Mouse (Mus musculus) neural tube, embryonic 12.5 days (tissue): ENCODE measurements around the gene Aars. TPM values are rescaled to one million over a fixed set of nuclear protein-coding genes. Genes with fewer than 3 reads are reported as not detected.
A peak's percentile ranks its signal among the peaks of the same experiment; 100 is the strongest.

Source experiments
- ATAC-seq: fragments of 200-750 bp; cut with Nextera tagmentation; 2 replicates; pipeline ENCODE4 v1.8.0; 2017; ENCODE audit warnings: low read depth, mild to moderate bottlenecking, moderate TSS enrichment, moderate library complexity; ENCODE audit not compliant: low FRiP score
- H3K27ac ChIP-seq: fragments of 300-500 bp; sonication (generic); 2 replicates; pipeline ENCODE4 v1.5.1; 2016
- H3K27me3 ChIP-seq: fragments of 300-500 bp; sonication (generic); replicated peaks from 2 replicates; pipeline ENCODE4 v1.6.1; 2016; ENCODE audit warnings: mild to moderate bottlenecking
- H3K36me3 ChIP-seq: fragments of 300-500 bp; sonication (generic); 2 replicates; pipeline ENCODE4 v1.6.1; 2016; ENCODE audit warnings: mild to moderate bottlenecking
- H3K4me1 ChIP-seq: fragments of 300-500 bp; sonication (generic); 2 replicates; pipeline ENCODE4 v1.6.1; 2016
- H3K4me2 ChIP-seq: fragments of 300-500 bp; sonication (generic); replicated peaks from 2 replicates; pipeline ENCODE4 v1.6.1; 2016; ENCODE audit warnings: mild to moderate bottlenecking
- H3K4me3 ChIP-seq: fragments of 300-500 bp; sonication (generic); 2 replicates; pipeline ENCODE4 v1.5.1; 2016
- H3K9ac ChIP-seq: fragments of 300-500 bp; sonication (generic); 2 replicates; pipeline ENCODE4 v1.6.1; 2016; ENCODE audit warnings: mild to moderate bottlenecking
- H3K9me3 ChIP-seq: fragments of 300-500 bp; sonication (generic); 2 replicates; pipeline ENCODE4 v1.6.1; 2016; ENCODE audit warnings: mild to moderate bottlenecking
- WGBS: fragments of 180-500 bp; shearing (Covaris S2); methylation state at CpG from one replicate; pipeline ENCODE4 v1.1.7; 2016; 5-methylcytosine and 5-hydroxymethylcytosine counted together
- polyA plus RNA-seq: library from polyadenylated mRNA; unstranded; fragments of >200 nt; fragmentation: Nextera tagmentation; extraction: Ambion mirVana; gene quantifications from 2 replicates; pipeline ENCODE4 v1.2.1, GENCODE M21; 2016

Aars gene
- polyA plus RNA-seq, 1 experiment from 2014 or later = 83.8 TPM

GRCm38 (mm10) chr8:111031572-111031971, 1.4 kb upstream of the Aars start, which contains the start of gene Ddx19b:
TSS of gene Ddx19b (minus strand) at chr8:111031751.
- 0 out of 2 replicates have a peak, but pooled peaks cover 5% of the 10 kb centered on the region for H3K27me3 ChIP-seq
- H3K4me3 ChIP-seq = no peak within 1 kb of the TSS
- no peak within 1 kb of the TSS for H3K4me2 ChIP-seq
- H3K27ac ChIP-seq = no peak within 1 kb of the TSS
- H3K9me3 ChIP-seq = no peaks in the 10 kb centered on the region
- 96% methylated on average over 19 of the region's 19 CpGs for WGBS
- H3K9ac ChIP-seq = no peak within 1 kb of the TSS
- peaks cover 6% of the 10 kb centered on the region; the same call in 1 of the 2 replicates for H3K36me3 ChIP-seq
- peaks cover 21% of the 10 kb centered on the region for H3K4me1 ChIP-seq
- no peak for ATAC-seq

DNA sequence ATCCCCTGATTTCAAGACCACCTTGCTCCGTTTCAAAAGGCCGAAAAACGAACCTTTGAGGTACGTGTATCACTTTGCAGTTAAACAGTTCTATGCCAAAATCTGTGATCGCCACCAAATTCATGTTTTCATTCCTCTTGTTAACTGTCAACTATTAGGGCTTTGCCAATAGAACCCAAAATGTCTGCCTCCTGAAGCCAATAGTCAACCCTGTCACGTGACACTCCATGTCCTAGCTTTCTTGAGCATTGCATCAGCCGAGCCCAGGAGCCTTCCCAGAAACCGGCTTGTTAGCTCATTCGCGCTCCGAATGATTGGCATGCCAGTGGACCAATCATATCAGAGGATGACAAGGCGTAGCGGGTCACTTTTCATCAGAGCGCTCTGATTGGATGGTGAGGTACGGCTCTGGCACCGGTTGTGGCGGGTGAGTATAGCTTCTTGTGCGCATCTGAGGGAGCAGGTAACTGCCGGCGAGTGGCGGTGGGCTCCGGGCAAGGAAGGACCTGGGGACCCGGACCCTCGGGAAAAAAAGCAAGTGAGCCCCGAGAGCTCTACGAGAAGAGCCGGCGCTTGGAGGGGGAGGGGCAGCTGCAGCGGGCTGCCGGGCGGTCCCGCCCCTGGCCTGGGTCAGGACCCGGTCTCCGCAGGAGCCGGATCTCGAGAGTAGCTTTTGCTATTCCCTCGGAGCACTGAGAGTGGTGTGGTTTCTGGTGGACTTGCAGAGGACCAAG, 705 bp downstream of the Aars start:
- Histone ChIP-seq H3K9me3 (no peaks in the 10 kb centered on the region), H3K27me3 (0 out of 2 replicates have a peak, but pooled peaks cover 5% of the 10 kb centered on the region), H3K9ac (peak overlapping the region; percentile 75), H3K4me1 (peaks cover 17% of the 10 kb centered on the region), H3K4me3 (peak overlapping the region; percentile 71), H3K4me2 (peak overlapping the region; percentile 77), H3K27ac (peak overlapping the region; percentile 67; the same call in 1 of the 2 replicates), H3K36me3 (peaks cover 20% of the 10 kb centered on the region)
- ATAC-seq = peak; percentile 99
- WGBS = 5% methylated on average over 37 of the region's 37 CpGs

GRCm38 (mm10) chr8:111034276-111034675, 1.3 kb downstream of the Aars start:
- ATAC-seq = peak; percentile 10; the same call in 1 of the 2 replicates
- Histone ChIP-seq H3K27me3 (0 out of 2 replicates have a peak, but pooled peaks cover 5% of the 10 kb centered on the region), H3K36me3 (peaks cover 26% of the 10 kb centered on the region), H3K4me3 (peak overlapping the region; percentile 71), H3K9ac (peak overlapping the region; percentile 75), H3K4me1 (peaks cover 17% of the 10 kb centered on the region), H3K4me2 (peak overlapping the region; percentile 77), H3K27ac (peak overlapping the region; percentile 67; the same call in 1 of the 2 replicates), H3K9me3 (no peaks in the 10 kb centered on the region)
- 24% methylated on average over 12 of the region's 12 CpGs for WGBS

- no peak overlapping the region for H3K9ac ChIP-seq
- H3K27me3 ChIP-seq = 0 out of 2 replicates have a peak, but pooled peaks cover 2% of the 10 kb centered on the region
- H3K4me1 ChIP-seq = peaks cover 17% of the 10 kb centered on the region
- H3K27ac ChIP-seq = no peak overlapping the region
- 94% methylated on average over 15 of the region's 15 CpGs for WGBS
- peaks cover 47% of the 10 kb centered on the region for H3K36me3 ChIP-seq
- H3K9me3 ChIP-seq = no peaks in the 10 kb centered on the region
- no peak for ATAC-seq
- H3K4me3 ChIP-seq = no peak overlapping the region
- no peak overlapping the region for H3K4me2 ChIP-seq
These were observed 3.6 kb downstream of the Aars start for GRCm38 (mm10) chr8:111036591-111036990.

- WGBS = 94% methylated on average over 19 of the region's 19 CpGs
- Histone ChIP-seq H3K27me3 (no peaks in the 10 kb centered on the region), H3K4me2 (no peak overlapping the region), H3K27ac (no peak overlapping the region), H3K4me3 (no peak overlapping the region), H3K9ac (no peak overlapping the region), H3K4me1 (no peaks in the 10 kb centered on the region), H3K9me3 (no peaks in the 10 kb centered on the region), H3K36me3 (peaks cover 91% of the 10 kb centered on the region)
- no peak for ATAC-seq
These were observed 9.6 kb downstream of the Aars start for GRCm38 (mm10) chr8:111042546-111042945.

GRCm38 (mm10) chr8:111044003-111044734, 11.2 kb downstream of the Aars start:
- H3K36me3 ChIP-seq = peaks cover 96% of the 10 kb centered on the region
- no peak overlapping the region for H3K9ac ChIP-seq
- H3K27ac ChIP-seq = no peak overlapping the region
- H3K9me3 ChIP-seq = no peaks in the 10 kb centered on the region
- no peaks in the 10 kb centered on the region for H3K27me3 ChIP-seq
- 46% methylated on average over 2 of the region's 2 CpGs for WGBS
- H3K4me3 ChIP-seq = no peak overlapping the region
- no peaks in the 10 kb centered on the region for H3K4me1 ChIP-seq
- ATAC-seq = no peak
- H3K4me2 ChIP-seq = no peak overlapping the region

GRCm38 (mm10) chr8:111048694-111049093, 15.8 kb downstream of the Aars start:
- Histone ChIP-seq H3K9me3 (no peaks in the 10 kb centered on the region), H3K9ac (no peak overlapping the region), H3K4me3 (no peak overlapping the region), H3K27ac (no peak overlapping the region), H3K36me3 (peaks cover 97% of the 10 kb centered on the region), H3K4me2 (no peak overlapping the region), H3K4me1 (no peaks in the 10 kb centered on the region), H3K27me3 (no peaks in the 10 kb centered on the region)
- no peak for ATAC-seq
- WGBS = 95% methylated on average over 2 of the region's 2 CpGs

DNA sequence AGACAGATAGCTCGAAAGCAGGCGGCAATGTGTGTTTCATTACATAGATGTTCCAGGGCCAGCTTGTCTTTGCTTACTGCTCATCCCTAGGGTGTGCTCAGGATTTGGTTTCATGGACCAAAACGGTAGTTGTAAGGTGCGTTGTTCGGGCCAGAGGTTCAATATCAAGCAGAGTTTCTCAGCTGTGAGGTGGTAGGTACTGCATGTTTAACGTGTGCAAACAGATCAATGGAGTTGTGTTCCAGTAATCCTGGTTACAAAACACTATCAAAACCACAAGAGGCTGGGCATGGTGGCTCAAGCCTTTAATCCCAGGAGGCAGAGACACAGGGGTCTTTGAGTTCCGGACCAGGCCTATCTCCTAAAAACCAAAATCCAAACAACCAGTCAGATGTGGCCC, 16.2 kb downstream of the Aars start:
- H3K27me3 ChIP-seq = no peaks in the 10 kb centered on the region
- peaks cover 98% of the 10 kb centered on the region for H3K36me3 ChIP-seq
- no peak for ATAC-seq
- no peaks in the 10 kb centered on the region for H3K9me3 ChIP-seq
- no peak overlapping the region for H3K4me2 ChIP-seq
- no peak overlapping the region for H3K4me3 ChIP-seq
- H3K4me1 ChIP-seq = no peaks in the 10 kb centered on the region
- H3K27ac ChIP-seq = no peak overlapping the region
- WGBS = 97% methylated on average over 7 of the region's 7 CpGs
- no peak overlapping the region for H3K9ac ChIP-seq

GRCm38 (mm10) chr8:111053827-111054518, 21.0 kb downstream of the Aars start:
- Histone ChIP-seq H3K4me1 (peaks cover 12% of the 10 kb centered on the region), H3K9me3 (no peaks in the 10 kb centered on the region), H3K36me3 (peaks cover 67% of the 10 kb centered on the region), H3K4me3 (no peak overlapping the region), H3K4me2 (no peak overlapping the region), H3K27ac (no peak overlapping the region), H3K9ac (no peak overlapping the region), H3K27me3 (no peaks in the 10 kb centered on the region)
- ATAC-seq = no peak
- 96% methylated on average over 12 of the region's 12 CpGs for WGBS

GRCm38 (mm10) chr8:111055031-111055634, 22.2 kb downstream of the Aars start:
- 90% methylated on average over 17 of the region's 17 CpGs for WGBS
- Histone ChIP-seq H3K27ac (no peak overlapping the region), H3K9me3 (no peaks in the 10 kb centered on the region), H3K36me3 (peaks cover 55% of the 10 kb centered on the region), H3K4me1 (peaks cover 12% of the 10 kb centered on the region), H3K9ac (0 out of 2 replicates have a peak overlapping the region, but pooled peaks have one; percentile 21), H3K4me2 (no peak overlapping the region), H3K27me3 (no peaks in the 10 kb centered on the region), H3K4me3 (no peak overlapping the region)
- no peak for ATAC-seq

GRCm38 (mm10) chr8:111055661-111056060, 22.7 kb downstream of the Aars start:
- no peaks in the 10 kb centered on the region for H3K9me3 ChIP-seq
- no peak overlapping the region for H3K4me2 ChIP-seq
- H3K27me3 ChIP-seq = no peaks in the 10 kb centered on the region
- no peak overlapping the region for H3K9ac ChIP-seq
- no peak overlapping the region for H3K4me3 ChIP-seq
- peaks cover 50% of the 10 kb centered on the region for H3K36me3 ChIP-seq
- no peak overlapping the region for H3K27ac ChIP-seq
- peaks cover 13% of the 10 kb centered on the region for H3K4me1 ChIP-seq
- 69% methylated on average over 2 of the region's 2 CpGs for WGBS
- no peak for ATAC-seq
